Mouse (Mus musculus) frontal cortex, adult 2 months (tissue): ENCODE measurements around the gene Hist1h2ah. TPM values are rescaled to one million over a fixed set of nuclear protein-coding genes. Genes with fewer than 3 reads are reported as not detected.

Source experiments
- DNase-seq, 2 experiments: peaks; one replicate each; pipeline ENCODE4 v3.0.0; 2022; ENCODE audit warnings: low spot score in 1 of 2; ENCODE audit errors: extremely low spot score in 1 of 2
- polyA plus RNA-seq: library from polyadenylated mRNA; depleted of rRNA; stranded (reverse); fragments of >200 nt; gene quantifications from 2 replicates; pipeline ENCODE4 v1.2.3, GENCODE M21; 2012

Hist1h2ah gene
- polyA plus RNA-seq, 1 experiment, result not detected

- no peak for DNase-seq
These were observed 20.9 kb downstream of the Hist1h2ah start for GRCm38 (mm10) chr13:22014411-22014845.

- DNase-seq, result no peak
These were observed 21.7 kb downstream of the Hist1h2ah start for GRCm38 (mm10) chr13:22013716-22014115.

GRCm38 (mm10) chr13:22009642-22010041 lies 25.7 kb downstream of the Hist1h2ah start, which contains the start of gene Prss16:
Prss16 (minus strand) TSS chr13:22009742.
- DNase-seq, result no peak

DNA sequence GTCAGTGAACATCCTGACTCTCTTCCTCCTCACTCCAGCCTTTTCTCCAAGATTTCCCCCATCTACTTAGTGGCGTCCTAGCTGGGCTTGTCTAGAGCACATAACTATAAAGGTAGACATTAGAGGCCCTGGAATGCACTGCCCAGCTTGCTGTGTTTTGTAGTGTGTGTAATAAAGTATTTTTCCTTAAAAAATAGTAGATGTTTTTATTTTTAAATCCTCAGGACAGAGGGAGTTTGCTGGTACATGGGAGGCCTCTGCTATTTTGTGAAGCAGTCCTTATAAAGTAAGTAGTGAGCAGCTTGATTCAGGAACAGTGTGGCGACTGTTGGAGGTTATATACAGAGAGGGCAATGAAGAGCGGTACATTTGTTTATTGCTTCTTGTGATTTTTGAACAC lies 26.7 kb downstream of the Hist1h2ah start:
- DNase-seq, result no peak

DNA sequence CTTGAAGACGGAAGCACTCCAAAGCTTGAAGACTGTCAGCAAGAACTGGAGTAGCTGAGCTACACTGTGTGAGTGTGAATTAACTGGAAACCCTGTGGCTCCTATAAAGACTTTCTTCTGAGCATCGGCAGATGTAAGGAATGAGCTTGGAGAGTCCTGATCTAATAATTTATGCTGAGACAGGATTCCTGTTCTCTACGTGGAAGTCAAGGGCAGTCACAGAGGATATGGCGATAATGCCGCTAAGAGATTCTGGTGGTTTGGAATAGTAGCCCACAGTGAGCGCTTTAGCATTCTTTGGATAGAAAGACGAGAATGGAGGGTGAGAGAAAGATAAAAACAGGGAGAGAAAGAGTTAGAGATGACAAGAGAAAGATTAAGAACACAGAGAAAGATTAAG lies 27.5 kb downstream of the Hist1h2ah start:
- no peak for DNase-seq

DNA sequence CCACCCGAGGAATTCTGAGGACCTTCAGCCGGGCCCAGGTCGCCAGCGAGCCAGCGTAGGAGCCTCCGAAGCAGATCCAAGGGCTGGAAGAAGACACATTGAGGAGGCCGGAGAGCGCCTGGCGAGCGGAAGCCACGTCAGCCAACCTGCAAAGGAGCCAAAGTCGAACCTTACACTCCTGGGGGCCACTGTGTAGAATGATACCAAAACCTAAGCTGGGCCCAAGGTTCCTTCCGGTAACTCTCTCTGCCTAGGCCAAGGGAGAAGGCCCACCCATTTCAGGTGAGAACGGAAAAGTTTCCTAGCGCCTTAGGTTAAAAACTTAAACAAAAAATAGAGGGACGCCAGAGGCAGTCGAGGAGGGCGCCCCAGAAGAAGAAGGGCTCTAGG lies 28.3 kb downstream of the Hist1h2ah start:
- no peak for DNase-seq

GRCm38 (mm10) chr13:22006334-22007120 lies 28.8 kb downstream of the Hist1h2ah start:
- peak in 1 of 2 experiments; percentile 31 for DNase-seq

GRCm38 (mm10) chr13:22005605-22006333 lies 29.6 kb downstream of the Hist1h2ah start:
- no peak for DNase-seq

DNA sequence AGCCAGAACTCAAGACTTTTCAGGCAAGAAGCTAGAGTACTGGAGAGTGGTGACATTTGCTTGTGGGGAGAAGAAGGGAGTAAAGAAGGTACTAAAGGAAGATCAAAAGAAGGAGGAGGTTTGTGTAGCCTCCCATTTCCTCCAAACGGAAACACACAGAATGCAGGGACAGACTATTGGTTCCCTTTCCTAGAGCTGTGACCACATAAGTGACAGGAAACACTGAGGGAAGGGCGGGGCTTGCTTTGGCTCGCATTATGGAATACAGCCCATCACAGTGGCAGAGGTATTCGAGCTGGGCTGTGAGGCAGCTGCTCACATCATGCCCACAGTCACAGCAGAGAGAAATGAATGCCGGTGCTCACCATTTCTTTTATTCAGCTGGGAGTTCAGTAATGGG lies 33.5 kb downstream of the Hist1h2ah start:
- DNase-seq, result no peak

DNA sequence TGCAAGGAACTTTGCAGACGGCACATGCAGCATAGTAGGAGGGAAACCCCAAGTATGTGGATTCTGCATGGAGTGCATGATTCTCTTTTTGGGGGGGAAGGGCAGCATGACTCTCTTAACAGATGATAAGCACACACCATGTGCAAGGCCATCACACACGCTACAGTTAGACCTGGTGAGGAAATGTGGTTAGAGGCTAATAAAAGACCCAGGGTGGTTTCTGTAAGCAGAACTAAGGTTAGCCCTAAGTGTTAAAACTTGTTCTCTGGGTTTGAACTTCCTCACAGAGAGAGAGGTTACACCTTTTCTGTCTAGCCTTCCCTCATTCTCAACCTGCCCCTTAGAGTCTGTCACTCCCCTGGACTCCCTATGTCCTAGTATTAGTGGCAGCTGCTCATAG lies 34.0 kb downstream of the Hist1h2ah start:
- no peak for DNase-seq

GRCm38 (mm10) chr13:21999147-21999546 lies 36.2 kb downstream of the Hist1h2ah start:
- no peak for DNase-seq

DNA sequence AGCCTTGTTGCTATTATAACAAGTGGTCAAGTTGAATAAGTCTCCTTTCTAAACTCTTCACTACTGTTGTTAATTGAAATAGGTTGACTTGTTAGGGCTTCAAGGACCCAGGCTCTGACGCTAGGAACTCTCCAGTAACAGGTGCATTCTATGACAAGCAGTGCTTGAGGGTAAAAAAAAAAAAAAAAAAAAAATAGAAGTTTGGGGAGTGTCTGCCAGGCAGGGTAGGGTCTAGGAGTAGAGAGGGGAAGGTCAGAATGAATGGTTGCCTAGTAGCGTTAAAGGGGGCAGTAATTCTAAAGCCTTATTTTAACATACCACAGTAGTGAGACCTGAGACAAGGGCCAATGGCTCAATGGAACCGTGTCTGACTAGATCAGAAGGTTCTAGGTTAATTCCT lies 37.0 kb downstream of the Hist1h2ah start:
- no peak for DNase-seq

DNA sequence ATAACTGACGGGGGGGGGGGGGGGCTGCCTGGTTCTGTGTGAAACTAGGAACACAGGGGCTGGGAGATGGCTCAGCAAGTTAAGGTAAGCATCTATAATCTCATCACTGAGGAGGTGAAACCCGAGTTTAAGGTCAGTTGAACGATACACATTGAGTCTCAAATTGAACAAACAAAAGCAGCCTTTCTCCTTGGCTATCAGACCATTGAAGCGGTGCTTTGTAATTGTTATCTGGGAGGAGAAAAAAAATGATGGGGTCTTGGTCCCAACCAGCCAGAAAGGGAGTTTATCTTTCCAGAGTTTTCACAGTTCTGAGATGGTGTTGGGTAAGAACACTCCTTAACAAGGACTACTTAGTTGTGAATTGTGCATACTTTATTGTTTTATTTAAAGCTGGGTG lies 37.5 kb downstream of the Hist1h2ah start:
- no peak for DNase-seq

GRCm38 (mm10) chr13:21997201-21997820 lies 38.1 kb downstream of the Hist1h2ah start:
- DNase-seq, result no peak

DNA sequence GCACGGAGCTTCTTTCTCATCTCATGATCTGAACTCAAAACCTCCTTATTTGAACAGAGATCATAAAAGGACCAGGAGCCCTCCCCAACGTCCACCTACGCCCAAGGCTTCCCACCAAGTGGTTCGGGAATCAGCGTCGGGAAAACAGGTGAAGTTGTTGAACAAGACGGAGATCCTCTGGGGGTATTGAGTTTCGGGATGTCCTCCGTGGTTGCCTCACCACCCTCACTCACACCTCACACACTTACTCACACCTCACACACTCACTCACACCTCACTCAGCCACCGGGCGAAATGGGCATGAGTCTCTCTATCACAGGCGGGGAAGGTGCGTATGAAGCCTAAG lies 38.6 kb downstream of the Hist1h2ah start:
- DNase-seq, result no peak

DNA sequence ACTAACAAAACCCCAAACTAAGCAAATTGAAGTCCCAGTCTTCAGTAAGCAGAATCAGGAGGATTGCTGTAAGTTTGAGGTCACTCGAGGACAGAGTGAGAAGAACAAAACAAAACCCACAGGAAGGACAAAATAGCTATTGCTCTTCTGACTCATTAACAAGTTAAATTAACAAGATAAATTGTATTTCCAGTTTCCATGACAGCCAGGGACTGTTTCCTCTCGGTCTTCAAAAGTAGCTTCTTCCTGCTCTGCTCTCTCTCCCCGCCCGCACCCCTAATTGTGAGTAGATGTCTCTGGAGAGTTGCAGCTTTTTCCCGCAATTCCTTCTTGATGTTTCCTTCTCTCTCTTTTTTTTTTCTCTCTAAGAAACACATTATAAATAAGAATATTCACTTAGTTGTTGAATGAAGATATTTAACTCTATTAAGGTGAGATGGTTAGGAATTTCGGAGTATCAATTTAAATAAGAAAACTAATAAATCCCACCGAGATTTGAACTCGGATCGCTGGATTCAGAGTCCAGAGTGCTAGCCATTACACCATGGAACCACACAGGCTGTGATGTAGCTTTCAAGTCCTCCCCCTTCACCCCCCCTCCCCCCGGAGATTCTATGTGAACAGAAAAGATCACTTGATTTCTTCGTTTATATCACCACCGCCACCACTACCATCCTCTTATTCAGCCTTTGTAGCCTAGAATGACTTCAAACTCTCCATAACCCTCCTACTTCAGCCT lies 39.1 kb downstream of the Hist1h2ah start:
- DNase-seq, result peak in 1 of 2 experiments; percentile 29

GRCm38 (mm10) chr13:21995331-21995914 lies 39.9 kb downstream of the Hist1h2ah start:
- no peak for DNase-seq

GRCm38 (mm10) chr13:21994896-21995295 lies 40.5 kb downstream of the Hist1h2ah start:
- no peak for DNase-seq

GRCm38 (mm10) chr13:21993957-21994738 lies 41.2 kb downstream of the Hist1h2ah start:
- peak in 1 of 2 experiments; percentile 64 for DNase-seq

GRCm38 (mm10) chr13:21992550-21992949 lies 42.8 kb downstream of the Hist1h2ah start:
- no peak for DNase-seq
